Mouse (Mus musculus): ENCODE results near the gene Gm20481. TPM values are rescaled to one million over a fixed set of nuclear protein-coding genes. Genes with fewer than 3 reads are reported as not detected.

Gm20481 gene
- total RNA-seq, 2 experiments from 2014 or later = not detected

DNA sequence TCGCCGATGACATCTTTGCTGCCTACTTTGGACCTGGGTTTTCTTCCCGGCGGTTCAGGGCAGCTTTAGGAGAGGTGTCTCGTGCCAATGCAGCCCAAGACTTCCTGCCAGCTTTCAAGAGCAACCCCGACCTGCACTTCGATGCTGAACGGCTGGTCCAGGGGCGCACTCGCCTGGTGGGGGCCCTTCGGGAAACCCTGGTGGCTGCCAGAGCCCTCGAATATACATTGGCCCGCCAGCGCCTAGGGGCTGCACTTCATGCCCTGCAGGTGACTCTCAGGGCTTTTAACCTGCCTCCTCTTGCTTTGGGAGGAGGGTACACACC, 48.0 kb downstream of the Gm20481 start:
- TF ChIP-seq CTCF (IDR thresholded peaks at IDR 0.05) = no peak
- Histone ChIP-seq H3K4me3 (no peak overlapping the region), H3K27ac (no peak overlapping the region)
- intact Hi-C loops (cut with DNase I) = no loop called here
- peak; percentile 22 for DNase-seq

GRCm38 (mm10) chr17:35018171-35018570, 48.5 kb downstream of the Gm20481 start:
- intact Hi-C loops (cut with DNase I) = no loop called here
- Histone ChIP-seq H3K27ac (no peak overlapping the region), H3K4me3 (no peak overlapping the region)
- DNase-seq = no peak
- TF ChIP-seq CTCF (IDR thresholded peaks at IDR 0.05) = no peak

DNA sequence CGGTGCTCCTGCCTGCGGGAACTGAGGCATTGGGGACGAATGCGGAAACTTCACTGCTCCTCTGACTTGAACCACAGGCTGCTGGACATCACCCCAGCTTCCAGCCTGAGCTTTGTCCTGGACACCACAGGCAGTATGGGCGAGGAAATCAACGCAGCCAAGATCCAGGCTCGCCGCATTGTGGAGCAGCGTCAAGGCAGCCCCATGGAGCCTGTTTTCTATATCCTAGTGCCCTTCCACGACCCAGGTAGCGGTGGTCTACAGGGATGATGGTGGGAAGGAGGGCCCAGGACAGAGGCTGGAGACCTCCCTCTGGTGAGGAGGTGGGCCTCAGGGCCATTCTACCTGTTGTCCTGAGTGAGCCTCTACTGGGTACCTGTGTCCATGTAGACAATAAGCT, 50.2 kb downstream of the Gm20481 start:
- intact Hi-C loops (cut with DNase I) = loop anchor here (2.0 to 10.0 kb wide), 4 partner anchors 39 to 215 kb away; partner anchors contain the start of genes Abhd16a, Atp6v1g2, Ddah2 and Ly6g6f
- Histone ChIP-seq H3K27ac (no peak overlapping the region), H3K4me3 (no peak overlapping the region)
- no peak for TF ChIP-seq CTCF (IDR thresholded peaks at IDR 0.05)
- no peak for DNase-seq

- intact Hi-C loops (cut with DNase I) = loop anchor here (2.0 to 10.0 kb wide), 4 partner anchors 38 to 214 kb away; partner anchors contain the start of genes Abhd16a, Atp6v1g2, Ddah2 and Ly6g6f
- no peak overlapping the region for H3K27ac ChIP-seq
- H3K4me3 ChIP-seq = no peak overlapping the region
- DNase-seq = no peak
- no peak for TF ChIP-seq CTCF (IDR thresholded peaks at IDR 0.05)
Observed at GRCm38 (mm10) chr17:35020551-35020950, 50.8 kb downstream of the Gm20481 start.

GRCm38 (mm10) chr17:35021163-35021808, 51.6 kb downstream of the Gm20481 start:
- H3K4me3 ChIP-seq = peak overlapping the region; percentile 46
- peak overlapping the region; percentile 73 for H3K27ac ChIP-seq
- peak; percentile 91 for DNase-seq
- TF ChIP-seq CTCF (IDR thresholded peaks at IDR 0.05) = no peak; the same call in 1 of the 2 replicates
- intact Hi-C loops (cut with DNase I) = loop anchor here (2.0 to 10.0 kb wide), 4 partner anchors 38 to 214 kb away; partner anchors contain the start of genes Abhd16a, Atp6v1g2, Ddah2 and Ly6g6f

Other genes starting within 250 kb of the Gm20481 start
- 1 to 10 TPM; 2.4 to 3.4 TPM for gene C4b, start 226.0 kb upstream of the Gm20481 start, total RNA-seq (2021)
- gene Cyp21a1, start 165.4 kb upstream of the Gm20481 start, total RNA-seq (2021) = not detected
- gene Stk19, start 133.0 kb upstream of the Gm20481 start, total RNA-seq (2021) = 1 to 10 TPM; 7.3 to 7.7 TPM
- gene Dxo, start 132.9 kb upstream of the Gm20481 start, total RNA-seq (2021) = 10 to 100 TPM in 1 of 2 experiments, 1 to 10 TPM in 1; 10.0 to 11.4 TPM
- 10 to 100 TPM; 19.0 to 24.6 TPM for gene Skiv2l, start 119.7 kb upstream of the Gm20481 start, total RNA-seq (2021)
- 10 to 100 TPM in 1 of 2 experiments, 1 to 10 TPM in 1; 9.4 to 10.8 TPM for gene Nelfe, start 119.5 kb upstream of the Gm20481 start, total RNA-seq (2021)
- gene Cfb, start 107.4 kb upstream of the Gm20481 start, total RNA-seq (2021) = 1 to 10 TPM; 1.9 to 2.0 TPM
- 1 to 10 TPM; 5.2 to 8.3 TPM for gene Zbtb12, start 90.4 kb upstream of the Gm20481 start, total RNA-seq (2021)
- not detected for gene Gm20547, start 87.9 kb upstream of the Gm20481 start, total RNA-seq (2021)
- 1 to 10 TPM; 1.3 to 3.4 TPM for gene C2, start 71.6 kb upstream of the Gm20481 start, total RNA-seq (2021)
- gene Ehmt2, start 71.4 kb upstream of the Gm20481 start, total RNA-seq (2021) = 10 to 100 TPM; 28.0 to 29.6 TPM
- not detected for gene Slc44a4, start 55.4 kb upstream of the Gm20481 start, total RNA-seq (2021)
- gene Neu1, start 38.7 kb upstream of the Gm20481 start, total RNA-seq (2021) = 10 to 100 TPM; 10.5 to 12.0 TPM
- gene Hspa1b, start 10.7 kb upstream of the Gm20481 start, total RNA-seq (2021) = 10 to 100 TPM in 1 of 2 experiments, 1 to 10 TPM in 1; 3.9 to 13.0 TPM
- gene Hspa1a, start 2.2 kb downstream of the Gm20481 start, total RNA-seq (2021) = 10 to 100 TPM in 1 of 2 experiments, 1 to 10 TPM in 1; 6.8 to 14.1 TPM
- gene Hspa1l, start 2.8 kb downstream of the Gm20481 start, total RNA-seq (2021) = 10 to 100 TPM; 14.9 to 31.2 TPM
- gene Lsm2, start 11.9 kb downstream of the Gm20481 start, total RNA-seq (2021) = 10 to 100 TPM; 15.2 to 17.0 TPM
- 10 to 100 TPM; 31.0 to 35.2 TPM for gene Vars, start 31.1 kb downstream of the Gm20481 start, total RNA-seq (2021)
- gene Vwa7, start 46.7 kb downstream of the Gm20481 start, total RNA-seq (2021) = 10 to 100 TPM in 1 of 2 experiments, 1 to 10 TPM in 1; 7.8 to 14.4 TPM
- gene Sapcd1, start 58.1 kb downstream of the Gm20481 start, total RNA-seq (2021) = not detected
- gene Msh5, start 76.8 kb downstream of the Gm20481 start, total RNA-seq (2021) = not detected
- gene Clic1, start 80.1 kb downstream of the Gm20481 start, total RNA-seq (2021) = 10 to 100 TPM in 1 of 2 experiments, 1 to 10 TPM in 1; 7.2 to 11.3 TPM
- 1 to 10 TPM; 6.9 to 9.3 TPM for gene Ddah2, start 89.1 kb downstream of the Gm20481 start, total RNA-seq (2021)
- gene Ly6g6c, start 95.5 kb downstream of the Gm20481 start, total RNA-seq (2021) = not detected
- gene Mpig6b, start 96.3 kb downstream of the Gm20481 start, total RNA-seq (2021) = not detected
- gene Ly6g6e, start 107.0 kb downstream of the Gm20481 start, total RNA-seq (2021) = not detected
- gene Ly6g6d, start 108.2 kb downstream of the Gm20481 start, total RNA-seq (2021) = 1 to 10 TPM in 1 of 2 experiments, under 1 TPM in 1; 0.50 to 1.9 TPM
- not detected for gene Ly6g6f, start 115.7 kb downstream of the Gm20481 start, total RNA-seq (2021)
- 10 to 100 TPM; 74.2 to 99.7 TPM for gene Abhd16a, start 119.4 kb downstream of the Gm20481 start, total RNA-seq (2021)
- gene Ly6g5c, start 138.4 kb downstream of the Gm20481 start, total RNA-seq (2021) = not detected
- gene Ly6g5b, start 145.5 kb downstream of the Gm20481 start, total RNA-seq (2021) = under 1 TPM in 1 of 2 experiments, not detected in 1; 0.36 TPM
- 1 to 10 TPM; 8.5 to 8.7 TPM for gene Gpank1, start 151.5 kb downstream of the Gm20481 start, total RNA-seq (2021)
- gene Csnk2b, start 152.1 kb downstream of the Gm20481 start, total RNA-seq (2021) = 100 to 1,000 TPM; 186 to 187 TPM
- gene D17H6S53E, start 156.5 kb downstream of the Gm20481 start, total RNA-seq (2021) = 10 to 100 TPM; 13.6 to 24.6 TPM
- not detected for gene Apom, start 162.1 kb downstream of the Gm20481 start, total RNA-seq (2021)
- 100 to 1,000 TPM; 233 to 244 TPM for gene Bag6, start 165.3 kb downstream of the Gm20481 start, total RNA-seq (2021)
- 100 to 1,000 TPM in 1 of 2 experiments, 10 to 100 TPM in 1; 98.7 to 120 TPM for gene Prrc2a, start 195.0 kb downstream of the Gm20481 start, total RNA-seq (2021)
- gene Aif1, start 206.2 kb downstream of the Gm20481 start, total RNA-seq (2021) = under 1 TPM in 1 of 2 experiments, not detected in 1; 0.75 TPM
- 1 to 10 TPM in 1 of 2 experiments, under 1 TPM in 1; 0.67 to 1.2 TPM for gene Lst1, start 218.5 kb downstream of the Gm20481 start, total RNA-seq (2021)
- gene Ltb, start 224.5 kb downstream of the Gm20481 start, total RNA-seq (2021) = not detected
- gene Tnf, start 232.1 kb downstream of the Gm20481 start, total RNA-seq (2021) = not detected
- under 1 TPM in 1 of 2 experiments, not detected in 1; 0.41 TPM for gene Lta, start 235.4 kb downstream of the Gm20481 start, total RNA-seq (2021)

Measured in gastrocnemius, adult 2 months (tissue).